Mouse (Mus musculus): Measurements from ENCODE around the gene Myl4. TPM values are rescaled to one million over a fixed set of nuclear protein-coding genes. Genes with fewer than 3 reads are reported as not detected.

The Myl4 gene
- total RNA-seq, 1 experiment, result 9.1 TPM

- H3K27ac ChIP-seq (ENCODE audit: insufficient read depth, low read depth, low read length, poor library complexity, severe bottlenecking), result no peak overlapping the region
- in situ Hi-C loops (cut with MboI; ENCODE audit: low sequenced_read_pairs in 2 of 2, unreplicated experiment in 2 of 2), result no loop called here
- H3K4me3 ChIP-seq (ENCODE audit: insufficient read depth in 1 of 2, low read depth in 1 of 2, low read length in 2 of 2, poor library complexity in 1 of 2, severe bottlenecking in 1 of 2), result no peak overlapping the region
Observed at GRCm38 (mm10) chr11:104604192-104604591, 53.7 kb downstream of the Myl4 start.

GRCm38 (mm10) chr11:104607491-104608245, 57.2 kb downstream of the Myl4 start, which contains the start of gene Itgb3:
Itgb3 (plus strand) TSS chr11:104608000.
- no peak within 1 kb of the TSS for H3K27ac ChIP-seq (ENCODE audit: insufficient read depth, low read depth, low read length, poor library complexity, severe bottlenecking)
- TF ChIP-seq HCFC1 (IDR thresholded peaks at IDR 0.05; ENCODE audit: borderline replicate concordance, insufficient read depth, low read length), result no peak
- no peak for TF ChIP-seq MAFK (IDR thresholded peaks at IDR 0.05; ENCODE audit: insufficient read depth, low read depth, low read length)
- no peak for TF ChIP-seq ZNF384 (IDR thresholded peaks at IDR 0.05; ENCODE audit: low read depth, low read length)
- TF ChIP-seq CHD2 (IDR thresholded peaks at IDR 0.05; ENCODE audit: low read depth, low read length), result no peak
- no peak for TF ChIP-seq ZC3H11A (IDR thresholded peaks at IDR 0.05; ENCODE audit: borderline replicate concordance, low read depth, low read length)
- in situ Hi-C loops (cut with MboI; ENCODE audit: low sequenced_read_pairs in 2 of 2, unreplicated experiment in 2 of 2), result no loop called here

More at GRCm38 (mm10) chr11:104604192-104604591, 53.7 kb downstream of the Myl4 start:
- Histone ChIP-seq H3K36me3 (ENCODE audit: control insufficient read depth, insufficient read depth, low read length, poor library complexity, severe bottlenecking) (no peaks in the 10 kb centered on the region), H3K9me3 (ENCODE audit: control insufficient read depth, insufficient read depth, low read depth, low read length) (no peaks in the 10 kb centered on the region), H3K9ac (ENCODE audit: insufficient read depth, low read depth, low read length, poor library complexity, severe bottlenecking) (no peak overlapping the region), H3K4me1 (ENCODE audit: control insufficient read depth in 2 of 2, insufficient read depth in 2 of 2, low read length in 2 of 2, poor library complexity in 1 of 2) (peaks cover 0 to 17% of the 10 kb centered on the region in 2 experiments; a peak in 2 of 4 replicates)
- no peak for DNase-seq (ENCODE audit: low read depth, low spot score)
- no peak for TF ChIP-seq HCFC1 (IDR thresholded peaks at IDR 0.05; ENCODE audit: borderline replicate concordance, insufficient read depth, low read length)
- no peak for TF ChIP-seq ZNF384 (IDR thresholded peaks at IDR 0.05; ENCODE audit: low read depth, low read length)
- no peak for TF ChIP-seq ZC3H11A (IDR thresholded peaks at IDR 0.05; ENCODE audit: borderline replicate concordance, low read depth, low read length)
- no peak for TF ChIP-seq MAFK (IDR thresholded peaks at IDR 0.05; ENCODE audit: insufficient read depth, low read depth, low read length)
- TF ChIP-seq CHD2 (IDR thresholded peaks at IDR 0.05; ENCODE audit: low read depth, low read length), result no peak

GRCm38 (mm10) chr11:104608249-104608920, 57.9 kb downstream of the Myl4 start:
- Histone ChIP-seq H3K4me1 (ENCODE audit: control insufficient read depth in 2 of 2, insufficient read depth in 2 of 2, low read length in 2 of 2, poor library complexity in 1 of 2) (peaks cover 0 to 3% of the 10 kb centered on the region in 2 experiments; a peak in 1 of 4 replicates), H3K4me3 (ENCODE audit: insufficient read depth in 1 of 2, low read depth in 1 of 2, low read length in 2 of 2, poor library complexity in 1 of 2, severe bottlenecking in 1 of 2) (peak overlapping the region; percentile 80 to 88), H3K27ac (ENCODE audit: insufficient read depth, low read depth, low read length, poor library complexity, severe bottlenecking) (no peak overlapping the region), H3K36me3 (ENCODE audit: control insufficient read depth, insufficient read depth, low read length, poor library complexity, severe bottlenecking) (no peaks in the 10 kb centered on the region), H3K9ac (ENCODE audit: insufficient read depth, low read depth, low read length, poor library complexity, severe bottlenecking) (peak overlapping the region; percentile 41), H3K9me3 (ENCODE audit: control insufficient read depth, insufficient read depth, low read depth, low read length) (no peaks in the 10 kb centered on the region)
- in situ Hi-C loops (cut with MboI; ENCODE audit: low sequenced_read_pairs in 2 of 2, unreplicated experiment in 2 of 2), result no loop called here
- TF ChIP-seq HCFC1 (IDR thresholded peaks at IDR 0.05; ENCODE audit: borderline replicate concordance, insufficient read depth, low read length) (no peak), CHD2 (IDR thresholded peaks at IDR 0.05; ENCODE audit: low read depth, low read length) (no peak), ZNF384 (IDR thresholded peaks at IDR 0.05; ENCODE audit: low read depth, low read length) (no peak), ZC3H11A (IDR thresholded peaks at IDR 0.05; ENCODE audit: borderline replicate concordance, low read depth, low read length) (no peak), MAFK (IDR thresholded peaks at IDR 0.05; ENCODE audit: insufficient read depth, low read depth, low read length) (no peak)
- no peak for DNase-seq (ENCODE audit: low read depth, low spot score)

More at GRCm38 (mm10) chr11:104607491-104608245, 57.2 kb downstream of the Myl4 start, which contains the start of gene Itgb3:
- DNase-seq (ENCODE audit: low read depth, low spot score), result no peak
- Histone ChIP-seq H3K4me1 (ENCODE audit: control insufficient read depth in 2 of 2, insufficient read depth in 2 of 2, low read length in 2 of 2, poor library complexity in 1 of 2) (peaks cover 0 to 3% of the 10 kb centered on the region in 2 experiments; a peak in 1 of 4 replicates), H3K4me3 (ENCODE audit: insufficient read depth in 1 of 2, low read depth in 1 of 2, low read length in 2 of 2, poor library complexity in 1 of 2, severe bottlenecking in 1 of 2) (peak within 1 kb of the TSS; percentile 80 to 88), H3K9ac (ENCODE audit: insufficient read depth, low read depth, low read length, poor library complexity, severe bottlenecking) (peak within 1 kb of the TSS; percentile 41), H3K36me3 (ENCODE audit: control insufficient read depth, insufficient read depth, low read length, poor library complexity, severe bottlenecking) (no peaks in the 10 kb centered on the region), H3K9me3 (ENCODE audit: control insufficient read depth, insufficient read depth, low read depth, low read length) (no peaks in the 10 kb centered on the region)

DNA sequence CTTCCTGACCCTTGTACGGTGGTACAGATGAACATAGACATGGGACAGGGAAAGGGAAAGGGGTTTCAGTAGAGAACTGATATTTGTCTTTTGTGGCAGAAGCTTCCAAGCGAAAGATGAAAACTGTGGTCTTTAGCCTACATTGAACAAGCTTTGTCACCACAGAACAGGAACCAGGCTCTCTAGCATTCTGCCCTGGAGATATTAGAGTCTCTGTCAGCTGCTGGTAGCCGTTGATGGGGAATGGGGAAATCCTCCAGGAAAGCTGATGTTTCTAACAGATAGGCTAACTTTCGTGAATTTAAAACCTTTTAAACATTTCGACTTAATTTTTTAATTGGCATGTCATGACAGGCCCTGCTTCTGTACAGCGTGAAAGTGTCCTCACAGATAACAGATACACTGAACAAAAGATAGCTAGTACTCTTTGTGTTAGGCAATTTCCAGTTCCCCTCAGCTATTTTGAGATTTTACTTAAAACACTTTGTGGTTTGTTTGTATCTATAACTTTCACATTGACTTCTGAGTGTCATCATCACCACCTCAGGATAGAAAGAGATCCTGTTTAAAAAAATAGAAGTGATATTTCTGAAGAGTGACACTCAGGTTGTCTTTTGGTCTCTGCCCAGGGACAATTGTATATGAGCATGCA, 58.7 kb downstream of the Myl4 start:
- TF ChIP-seq CHD2 (IDR thresholded peaks at IDR 0.05; ENCODE audit: low read depth, low read length), result no peak
- in situ Hi-C loops (cut with MboI; ENCODE audit: low sequenced_read_pairs in 2 of 2, unreplicated experiment in 2 of 2), result no loop called here
- no peak overlapping the region for H3K9ac ChIP-seq (ENCODE audit: insufficient read depth, low read depth, low read length, poor library complexity, severe bottlenecking)
- no peak overlapping the region for H3K4me3 ChIP-seq (ENCODE audit: insufficient read depth in 1 of 2, low read depth in 1 of 2, low read length in 2 of 2, poor library complexity in 1 of 2, severe bottlenecking in 1 of 2)
- H3K27ac ChIP-seq (ENCODE audit: insufficient read depth, low read depth, low read length, poor library complexity, severe bottlenecking), result no peak overlapping the region
- no peak for DNase-seq (ENCODE audit: low read depth, low spot score)
- peaks cover 0 to 3% of the 10 kb centered on the region in 2 experiments; a peak in 1 of 4 replicates for H3K4me1 ChIP-seq (ENCODE audit: control insufficient read depth in 2 of 2, insufficient read depth in 2 of 2, low read length in 2 of 2, poor library complexity in 1 of 2)
- H3K36me3 ChIP-seq (ENCODE audit: control insufficient read depth, insufficient read depth, low read length, poor library complexity, severe bottlenecking), result no peaks in the 10 kb centered on the region
- no peaks in the 10 kb centered on the region for H3K9me3 ChIP-seq (ENCODE audit: control insufficient read depth, insufficient read depth, low read depth, low read length)
